Mouse (Mus musculus) skeletal muscle tissue, adult 2 months (tissue): ENCODE measurements around the gene Gm35549.

Source experiments
- DNase-seq: peaks from one replicate; pipeline ENCODE4 v3.0.0-alpha.2; 2012; ENCODE audit warnings: low read depth, low spot score

The Gm35549 gene

GRCm38 (mm10) chr9:122826743-122827142 lies 17.1 kb downstream of the Gm35549 start:
- no peak for DNase-seq

GRCm38 (mm10) chr9:122823374-122824017 lies 20.3 kb downstream of the Gm35549 start:
- no peak for DNase-seq

- no peak for DNase-seq
Observed at GRCm38 (mm10) chr9:122815239-122815851, 28.5 kb downstream of the Gm35549 start.

GRCm38 (mm10) chr9:122814775-122815174 lies 29.1 kb downstream of the Gm35549 start:
- no peak for DNase-seq

- DNase-seq = no peak
Observed at GRCm38 (mm10) chr9:122812386-122812785, 31.4 kb downstream of the Gm35549 start.

- DNase-seq = peak; percentile 68
Observed at GRCm38 (mm10) chr9:122810212-122810611, 33.6 kb downstream of the Gm35549 start.

GRCm38 (mm10) chr9:122807186-122807585 lies 36.6 kb downstream of the Gm35549 start:
- no peak for DNase-seq

- DNase-seq = no peak
Observed at GRCm38 (mm10) chr9:122805845-122806341, 37.9 kb downstream of the Gm35549 start.

GRCm38 (mm10) chr9:122805053-122805844 lies 38.6 kb downstream of the Gm35549 start, which contains the start of gene Tcaim:
Gene Tcaim (plus strand): TSS chr9:122805539.
- DNase-seq = peak; percentile 93

GRCm38 (mm10) chr9:122786534-122786933 lies 57.3 kb downstream of the Gm35549 start:
- DNase-seq = no peak

- no peak for DNase-seq
Observed at GRCm38 (mm10) chr9:122785231-122785630, 58.6 kb downstream of the Gm35549 start.
